Mouse (Mus musculus) R1 (cell line): ENCODE measurements at regions not wholly inside any gene's neighbourhood (a gene's known extent, or its start where the extent isn't known, plus 50 kb on each side); places are given as distances from the start of the nearest gene placed in this dataset.
A peak's percentile ranks its signal among the peaks of the same experiment; 100 is the strongest.

Experiments used
- DNase-seq: peaks from one replicate; pipeline ENCODE4 v3.0.0-alpha.2; 2018; ENCODE audit warnings: low read depth, low spot score

GRCm38 (mm10) chr6:60445591-60445990 is 384.1 kb downstream of the Snca start:
- DNase-seq: no peak

- DNase-seq: peak; percentile 5
These were observed 387.7 kb downstream of the Snca start for GRCm38 (mm10) chr6:60441952-60442351.

- DNase-seq: no peak
These were observed 418.0 kb downstream of the Snca start for GRCm38 (mm10) chr6:60411669-60412068.

DNA sequence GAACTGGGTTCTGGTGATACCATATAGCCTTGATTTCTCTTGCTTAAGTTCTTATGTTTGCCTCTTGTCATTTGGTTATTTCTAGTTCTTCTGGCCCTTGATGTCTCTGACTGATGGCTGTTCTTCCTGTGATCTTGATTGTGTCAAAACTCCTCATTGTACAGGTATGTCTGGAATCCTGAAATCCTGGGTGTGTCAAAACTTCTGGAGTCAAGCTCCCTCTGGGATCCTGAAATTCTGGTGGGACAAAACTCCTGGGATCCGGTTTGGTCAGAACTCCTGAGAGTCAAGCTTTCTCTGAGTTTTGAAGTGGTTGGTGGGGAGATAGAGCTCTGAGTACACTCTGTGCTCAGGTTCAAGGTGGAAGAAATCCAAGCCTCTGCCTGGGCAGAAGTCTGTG is 418.4 kb downstream of the Snca start:
- peak; percentile 97 for DNase-seq

DNA sequence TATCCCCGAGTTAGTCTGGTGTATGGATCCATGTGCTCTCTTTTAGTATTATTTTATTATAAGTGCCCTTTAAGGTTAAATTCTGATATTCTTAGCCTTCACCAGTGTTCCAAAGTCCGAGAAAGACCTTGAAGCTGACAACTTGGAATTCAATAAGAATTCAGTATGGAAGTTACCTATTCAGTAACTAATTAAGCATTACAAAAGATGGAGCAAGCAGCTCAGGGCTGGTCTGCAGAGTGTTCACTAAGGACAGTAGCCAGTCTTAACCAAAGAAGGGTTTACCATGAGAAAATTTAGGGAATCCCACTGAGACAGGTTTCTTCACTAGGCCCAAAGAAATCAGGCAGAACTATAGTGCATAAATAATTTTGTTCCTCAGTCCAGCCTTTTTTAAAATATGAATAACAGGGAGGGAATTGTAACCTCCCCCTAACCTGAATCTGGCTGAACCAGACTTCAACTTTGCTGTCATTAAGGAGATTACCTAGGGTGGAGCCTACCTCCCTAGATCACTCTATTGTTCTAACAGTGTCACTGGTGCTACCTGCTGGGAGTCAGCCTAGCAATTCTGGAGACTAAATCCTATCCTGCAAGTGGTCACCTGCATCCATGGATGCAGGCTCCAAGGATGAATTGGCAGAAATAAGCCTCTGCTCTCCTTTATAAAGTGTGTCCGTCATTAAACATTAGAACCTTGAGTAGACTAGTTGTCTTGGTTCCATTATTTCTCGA is 419.4 kb downstream of the Snca start:
- DNase-seq: peak; percentile 90

DNA sequence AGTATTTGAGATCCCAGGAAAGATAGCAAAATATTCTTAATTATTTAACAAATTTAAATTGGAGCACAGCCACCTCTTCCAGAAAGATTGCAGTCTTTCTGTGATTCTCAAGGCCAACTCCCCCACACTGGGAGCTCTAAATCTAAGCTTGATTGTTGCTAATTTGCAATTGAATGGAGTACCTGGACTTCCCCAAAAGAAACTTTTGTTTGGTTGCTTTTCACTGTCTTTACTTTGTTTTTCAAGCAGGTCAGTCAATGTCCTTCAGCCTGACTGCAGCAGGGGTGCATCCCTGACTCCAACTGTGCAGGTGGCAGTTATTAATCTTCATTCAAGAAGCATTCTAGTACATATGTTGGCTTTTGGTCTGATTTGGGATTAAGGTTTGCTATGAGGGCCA is 420.6 kb downstream of the Snca start:
- DNase-seq: peak; percentile 92

DNA sequence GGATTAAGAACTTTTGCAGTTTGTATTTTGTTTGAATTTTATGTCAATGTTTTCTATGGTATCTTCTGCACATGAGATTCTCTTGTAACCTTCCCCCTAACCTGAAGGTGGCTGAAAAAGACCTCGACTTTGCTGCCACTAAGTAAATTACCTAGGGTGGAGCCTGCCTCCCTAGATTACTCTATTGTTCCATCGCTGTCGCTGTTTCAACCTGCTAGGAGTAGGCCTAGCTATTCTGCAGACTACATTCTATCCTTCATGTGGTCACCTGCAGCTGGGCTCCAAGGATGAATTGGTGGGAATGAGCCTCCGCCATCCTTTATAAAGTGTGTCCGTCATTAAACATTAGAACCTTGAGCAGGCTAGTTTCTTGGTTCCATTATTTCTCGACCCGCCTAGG is 422.8 kb downstream of the Snca start:
- peak; percentile 50 for DNase-seq

DNA sequence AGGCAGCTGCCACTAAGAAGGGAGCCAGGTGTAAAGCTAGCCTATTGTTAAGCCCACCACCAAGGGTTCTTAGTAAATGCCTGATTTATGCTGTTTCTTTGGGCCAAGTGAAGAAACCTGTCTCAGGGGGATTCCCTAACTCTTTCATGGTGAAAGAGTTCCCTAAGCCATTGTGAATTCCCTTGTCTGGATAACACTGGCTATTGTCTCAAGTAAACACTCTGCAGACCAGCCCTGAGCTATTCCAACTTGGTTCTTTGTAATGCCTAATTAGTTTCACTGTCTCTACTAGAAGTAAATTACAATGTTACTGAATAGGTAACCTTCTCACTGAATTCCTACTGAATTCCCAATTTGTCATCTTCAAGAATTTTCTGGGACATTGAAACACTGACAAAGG is 465.7 kb downstream of the Snca start:
- DNase-seq: peak; percentile 96

- DNase-seq: peak; percentile 72
These were observed 484.2 kb downstream of the Snca start for GRCm38 (mm10) chr6:60345448-60345847.
